Mouse (Mus musculus): ENCODE results near the gene Cubn. TPM values are rescaled to one million over a fixed set of nuclear protein-coding genes. Genes with fewer than 3 reads are reported as not detected.

The Cubn gene
- polyA plus RNA-seq, 1 experiment from 2014 or later: 0.21 TPM

DNA sequence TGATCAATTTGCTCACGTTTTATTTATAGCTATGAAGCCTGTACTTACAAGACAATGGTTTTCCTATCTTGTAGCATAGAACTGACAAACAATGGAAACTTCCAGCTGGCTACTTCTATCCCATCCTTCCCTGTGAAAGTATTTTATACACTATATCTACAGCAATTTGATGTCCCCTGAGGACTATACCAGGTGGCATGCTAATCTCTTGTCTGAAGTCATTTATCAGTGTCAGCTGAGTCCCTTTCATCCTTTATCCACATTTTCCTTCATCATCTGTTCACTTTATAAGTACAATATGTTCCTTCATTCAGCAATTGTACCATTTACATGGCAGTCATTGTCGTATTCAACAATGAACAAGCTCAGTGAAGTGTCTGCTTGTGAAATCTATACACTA, 35.5 kb upstream of the Cubn start:
- Histone ChIP-seq H3K4me3 (replicated peaks; ENCODE audit: low read length) (no peak overlapping the region), H3K36me3 (replicated peaks; ENCODE audit: control insufficient read depth, insufficient read depth) (no peaks in the 10 kb centered on the region), H3K27ac (0 out of 2 replicates have a peak overlapping the region, but pooled peaks have one; percentile 32), H3K4me2 (replicated peaks) (no peak overlapping the region), H3K27me3 (ENCODE audit: control insufficient read depth, insufficient read depth, low read length) (peaks cover 7% of the 10 kb centered on the region), H3K9ac (no peak overlapping the region), H3K4me1 (replicated peaks; ENCODE audit: control insufficient read depth, insufficient read depth, low read length) (0 out of 2 replicates have a peak, but pooled peaks cover 4% of the 10 kb centered on the region), H3K9me3 (ENCODE audit: control insufficient read depth, low read length) (no peaks in the 10 kb centered on the region)
- ATAC-seq (ENCODE audit: low FRiP score) (no peak), DNase-seq (ENCODE audit: low spot score) (no peak)
- WGBS: 33% methylated on average over 2 of the region's 2 CpGs

DNA sequence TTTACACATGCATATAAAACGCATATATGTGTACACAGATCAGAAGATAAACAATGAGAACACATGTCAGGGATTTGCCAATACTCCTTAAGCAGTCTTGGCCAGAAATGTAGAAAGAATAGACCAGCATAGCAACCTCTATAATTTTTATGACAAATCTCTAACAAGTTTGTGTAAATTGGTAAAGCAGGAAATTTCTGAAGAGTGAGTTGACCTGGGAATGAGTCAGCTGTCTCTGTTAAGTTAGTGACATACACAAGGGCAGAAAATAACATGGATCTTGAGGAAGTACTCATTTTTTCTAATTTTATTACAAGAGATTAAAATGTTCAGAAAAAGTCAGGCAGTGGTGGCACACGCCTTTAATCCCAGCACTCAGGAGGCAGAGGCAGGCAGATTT, 34.6 kb upstream of the Cubn start:
- no peaks in the 10 kb centered on the region for H3K36me3 ChIP-seq (replicated peaks; ENCODE audit: control insufficient read depth, insufficient read depth)
- 0 out of 2 replicates have a peak, but pooled peaks cover 4% of the 10 kb centered on the region for H3K4me1 ChIP-seq (replicated peaks; ENCODE audit: control insufficient read depth, insufficient read depth, low read length)
- DNase-seq (ENCODE audit: low spot score) (no peak), ATAC-seq (ENCODE audit: low FRiP score) (no peak)
- no peak overlapping the region for H3K4me2 ChIP-seq (replicated peaks)
- WGBS: 96% methylated on average over 2 of the region's 2 CpGs
- no peak overlapping the region for H3K9ac ChIP-seq
- no peaks in the 10 kb centered on the region for H3K9me3 ChIP-seq (ENCODE audit: control insufficient read depth, low read length)
- H3K27me3 ChIP-seq (ENCODE audit: control insufficient read depth, insufficient read depth, low read length): peaks cover 7% of the 10 kb centered on the region
- H3K4me3 ChIP-seq (replicated peaks; ENCODE audit: low read length): no peak overlapping the region
- H3K27ac ChIP-seq: no peak overlapping the region

DNA sequence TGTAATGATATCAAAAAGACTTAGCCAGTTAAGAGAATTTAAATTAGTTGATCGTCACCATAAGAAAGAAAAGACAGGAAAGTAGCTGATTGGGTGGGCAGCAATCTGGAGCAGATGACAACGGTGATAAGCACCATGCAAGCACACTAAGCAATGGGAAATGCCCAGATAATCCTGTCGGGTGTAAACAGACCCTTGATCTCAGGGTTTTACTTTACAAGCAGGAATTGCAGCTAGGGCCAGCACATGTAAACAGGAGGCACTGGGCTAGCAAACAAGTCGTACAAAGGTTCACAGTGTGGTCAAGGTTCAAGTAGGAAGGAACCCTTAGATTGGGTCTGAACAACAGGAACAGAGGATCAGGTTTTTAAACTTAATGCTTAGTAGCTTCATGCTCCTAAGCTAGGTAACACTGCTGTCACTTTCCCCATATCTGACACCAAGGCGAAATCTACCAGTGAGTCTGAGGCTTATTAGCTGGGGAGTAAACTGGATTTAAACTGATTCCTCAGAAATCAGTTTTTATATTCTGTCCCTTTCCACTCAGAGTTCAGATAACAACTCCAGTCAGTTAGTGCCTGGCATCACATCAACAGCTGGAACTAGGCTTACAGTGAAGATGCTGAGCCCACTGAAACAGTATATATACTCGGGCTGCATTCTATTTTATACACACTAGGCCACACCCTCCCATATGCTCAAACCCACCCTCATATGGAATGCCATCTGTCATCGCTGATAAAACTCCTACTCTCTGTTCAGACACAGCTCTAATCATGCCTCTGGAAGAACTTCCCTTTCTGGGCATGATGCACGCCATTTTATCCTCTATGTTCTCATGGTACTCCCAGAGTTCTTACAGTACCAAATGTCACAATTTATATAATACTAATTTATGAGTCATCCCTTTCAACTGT, 32.2 kb upstream of the Cubn start:
- Histone ChIP-seq H3K27ac (no peak overlapping the region), H3K9me3 (ENCODE audit: control insufficient read depth, low read length) (no peaks in the 10 kb centered on the region), H3K4me2 (replicated peaks) (no peak overlapping the region), H3K36me3 (replicated peaks; ENCODE audit: control insufficient read depth, insufficient read depth) (peaks cover 9% of the 10 kb centered on the region; the same call in 1 of the 2 replicates), H3K4me1 (replicated peaks; ENCODE audit: control insufficient read depth, insufficient read depth, low read length) (0 out of 2 replicates have a peak, but pooled peaks cover 4% of the 10 kb centered on the region), H3K27me3 (ENCODE audit: control insufficient read depth, insufficient read depth, low read length) (peaks cover 1% of the 10 kb centered on the region), H3K9ac (no peak overlapping the region), H3K4me3 (replicated peaks; ENCODE audit: low read length) (no peak overlapping the region)
- ATAC-seq (ENCODE audit: low FRiP score) (no peak), DNase-seq (ENCODE audit: low spot score) (no peak)
- 74% methylated on average over 8 of the region's 8 CpGs for WGBS

DNA sequence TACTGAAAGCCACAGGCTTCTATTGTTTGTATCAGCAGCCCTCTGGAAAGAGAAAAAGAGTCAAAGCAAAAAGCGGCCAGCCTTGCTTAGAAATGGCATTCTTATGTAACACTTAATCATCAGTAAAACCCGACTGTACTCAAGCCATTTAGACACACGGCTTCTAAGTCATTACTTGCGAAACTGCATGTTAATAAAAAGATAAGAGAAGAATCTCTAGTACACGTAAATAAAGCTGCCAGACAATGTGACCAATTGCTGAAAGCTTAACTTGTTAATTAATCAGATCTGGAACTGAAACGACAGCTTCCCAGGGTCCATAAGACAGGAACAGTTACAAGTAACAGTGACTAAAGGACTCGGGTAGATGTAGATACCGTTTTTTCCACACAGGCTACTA, 30.5 kb upstream of the Cubn start:
- 29% methylated on average over 8 of the region's 8 CpGs for WGBS
- DNase-seq (ENCODE audit: low spot score): no peak
- Histone ChIP-seq H3K9me3 (ENCODE audit: control insufficient read depth, low read length) (no peaks in the 10 kb centered on the region), H3K27ac (no peak overlapping the region), H3K9ac (no peak overlapping the region), H3K4me3 (replicated peaks; ENCODE audit: low read length) (no peak overlapping the region), H3K4me1 (replicated peaks; ENCODE audit: control insufficient read depth, insufficient read depth, low read length) (no peaks in the 10 kb centered on the region), H3K36me3 (replicated peaks; ENCODE audit: control insufficient read depth, insufficient read depth) (peaks cover 15% of the 10 kb centered on the region; the same call in 1 of the 2 replicates), H3K4me2 (replicated peaks) (no peak overlapping the region), H3K27me3 (ENCODE audit: control insufficient read depth, insufficient read depth, low read length) (no peaks in the 10 kb centered on the region)
- ATAC-seq (ENCODE audit: low FRiP score): no peak

DNA sequence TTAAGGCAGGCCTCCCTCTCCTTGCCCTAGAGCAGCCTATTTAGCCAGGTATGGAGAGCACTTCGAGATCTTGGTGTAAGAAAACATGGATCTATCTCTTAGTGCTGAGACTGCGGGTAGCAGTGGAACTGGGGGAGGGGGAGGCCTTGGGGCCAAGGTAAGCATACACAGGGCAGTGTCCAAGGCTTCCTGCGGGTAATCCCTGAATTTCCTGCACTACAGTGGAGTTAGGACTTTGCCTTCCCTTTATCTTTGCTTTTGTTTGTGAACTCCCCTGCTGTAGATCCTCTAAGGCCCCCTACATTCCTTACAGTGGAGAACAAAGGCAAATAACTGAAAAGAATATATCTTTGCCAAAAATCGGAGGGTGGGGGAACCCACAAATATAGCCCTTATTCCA, 23.3 kb upstream of the Cubn start:
- Histone ChIP-seq H3K27ac (no peak overlapping the region), H3K27me3 (ENCODE audit: control insufficient read depth, insufficient read depth, low read length) (no peaks in the 10 kb centered on the region), H3K9me3 (ENCODE audit: control insufficient read depth, low read length) (no peaks in the 10 kb centered on the region), H3K4me1 (replicated peaks; ENCODE audit: control insufficient read depth, insufficient read depth, low read length) (no peaks in the 10 kb centered on the region), H3K36me3 (replicated peaks; ENCODE audit: control insufficient read depth, insufficient read depth) (peaks cover 18% of the 10 kb centered on the region; the same call in 1 of the 2 replicates), H3K9ac (no peak overlapping the region), H3K4me2 (replicated peaks) (no peak overlapping the region), H3K4me3 (replicated peaks; ENCODE audit: low read length) (no peak overlapping the region)
- no peak for DNase-seq (ENCODE audit: low spot score)
- WGBS: 56% methylated on average over 4 of the region's 4 CpGs
- no peak for ATAC-seq (ENCODE audit: low FRiP score)

DNA sequence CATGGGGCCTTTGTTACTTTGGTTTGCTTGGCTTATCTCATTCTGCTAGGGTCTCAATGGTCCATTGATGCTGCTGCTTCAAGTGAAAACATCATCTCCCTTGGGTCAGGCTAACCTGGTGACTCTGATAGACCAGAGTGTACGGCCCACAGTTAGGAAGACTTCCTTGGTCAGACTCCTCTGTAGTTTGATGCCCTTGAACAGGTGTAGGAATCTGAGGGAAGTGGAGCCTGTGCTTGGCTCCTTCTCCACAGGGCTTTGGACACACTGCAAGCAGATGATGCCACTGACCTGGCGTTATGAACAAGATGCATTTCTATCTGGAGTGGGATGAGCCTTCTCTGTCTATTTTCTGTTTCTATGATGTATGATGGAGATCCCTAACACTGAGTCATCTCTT, 11.1 kb upstream of the Cubn start:
- ATAC-seq (ENCODE audit: low FRiP score): no peak
- no peak for DNase-seq (ENCODE audit: low spot score)
- no peaks in the 10 kb centered on the region for H3K4me1 ChIP-seq (replicated peaks; ENCODE audit: control insufficient read depth, insufficient read depth, low read length)
- no peaks in the 10 kb centered on the region for H3K27me3 ChIP-seq (ENCODE audit: control insufficient read depth, insufficient read depth, low read length)
- H3K36me3 ChIP-seq (replicated peaks; ENCODE audit: control insufficient read depth, insufficient read depth): no peaks in the 10 kb centered on the region
- 98% methylated on average over 2 of the region's 2 CpGs for WGBS
- no peak overlapping the region for H3K9ac ChIP-seq
- no peak overlapping the region for H3K4me2 ChIP-seq (replicated peaks)
- no peaks in the 10 kb centered on the region for H3K9me3 ChIP-seq (ENCODE audit: control insufficient read depth, low read length)
- H3K27ac ChIP-seq: no peak overlapping the region
- no peak overlapping the region for H3K4me3 ChIP-seq (replicated peaks; ENCODE audit: low read length)

DNA sequence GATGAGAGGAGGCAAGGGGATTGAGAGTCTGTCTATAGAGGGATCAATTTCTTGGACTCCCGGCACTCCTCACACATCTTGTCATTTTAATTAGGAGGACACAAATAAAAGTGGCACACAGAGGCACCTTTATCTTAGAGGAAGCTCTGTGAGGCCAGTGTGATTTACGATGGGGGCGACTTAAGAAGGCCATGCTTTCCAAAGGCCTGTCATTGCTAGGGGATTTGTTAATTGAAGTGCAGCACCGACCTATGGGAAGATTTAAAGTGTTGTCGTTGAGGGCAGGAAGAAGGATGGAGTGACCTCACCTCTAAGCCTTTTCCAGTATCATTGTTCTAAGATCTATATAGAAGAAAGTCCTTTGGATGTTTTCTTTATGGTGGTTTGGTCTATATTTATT, 9.9 kb upstream of the Cubn start:
- no peaks in the 10 kb centered on the region for H3K4me1 ChIP-seq (replicated peaks; ENCODE audit: control insufficient read depth, insufficient read depth, low read length)
- H3K9me3 ChIP-seq (ENCODE audit: control insufficient read depth, low read length): no peaks in the 10 kb centered on the region
- H3K4me2 ChIP-seq (replicated peaks): no peak overlapping the region
- H3K36me3 ChIP-seq (replicated peaks; ENCODE audit: control insufficient read depth, insufficient read depth): no peaks in the 10 kb centered on the region
- H3K9ac ChIP-seq: no peak overlapping the region
- H3K27me3 ChIP-seq (ENCODE audit: control insufficient read depth, insufficient read depth, low read length): no peaks in the 10 kb centered on the region
- no peak overlapping the region for H3K4me3 ChIP-seq (replicated peaks; ENCODE audit: low read length)
- H3K27ac ChIP-seq: no peak overlapping the region
- 25% methylated on average over 5 of the region's 5 CpGs for WGBS
- no peak for ATAC-seq (ENCODE audit: low FRiP score)
- DNase-seq (ENCODE audit: low spot score): no peak

DNA sequence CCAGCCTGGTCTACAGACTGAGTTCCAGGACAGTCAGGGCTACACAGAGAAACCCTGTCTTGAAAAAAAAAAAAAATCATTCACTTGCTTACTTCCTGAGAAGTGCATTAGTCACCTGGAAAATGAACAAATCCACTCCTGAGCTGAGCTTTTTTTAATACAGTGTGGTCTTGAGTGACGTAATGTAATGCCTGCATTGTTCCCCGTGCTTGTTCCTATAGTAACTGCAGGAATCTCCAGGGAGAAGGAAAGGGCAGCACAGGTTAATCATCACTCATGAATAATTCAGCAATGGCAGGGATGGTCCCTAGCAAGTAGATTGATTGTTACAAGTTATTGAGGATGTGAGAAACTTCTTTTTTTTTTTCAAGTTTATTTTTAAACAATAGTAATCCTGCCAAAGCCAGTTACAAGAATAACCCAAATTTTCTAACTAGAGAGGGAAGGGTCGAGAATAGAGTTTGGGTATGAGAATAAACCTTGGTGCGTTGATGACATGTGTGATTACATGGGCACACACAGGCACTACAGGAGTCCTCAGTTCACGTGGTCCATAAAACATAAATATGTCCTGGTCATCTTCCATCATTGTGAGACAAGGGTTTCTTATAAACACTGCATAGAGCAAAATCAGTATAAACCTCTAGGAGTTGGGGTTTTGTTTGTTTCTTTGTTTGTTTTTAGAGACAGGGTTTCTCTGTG, 8.8 kb upstream of the Cubn start:
- no peak overlapping the region for H3K4me3 ChIP-seq (replicated peaks; ENCODE audit: low read length)
- no peak overlapping the region for H3K4me2 ChIP-seq (replicated peaks)
- no peaks in the 10 kb centered on the region for H3K27me3 ChIP-seq (ENCODE audit: control insufficient read depth, insufficient read depth, low read length)
- H3K9me3 ChIP-seq (ENCODE audit: control insufficient read depth, low read length): no peaks in the 10 kb centered on the region
- no peaks in the 10 kb centered on the region for H3K4me1 ChIP-seq (replicated peaks; ENCODE audit: control insufficient read depth, insufficient read depth, low read length)
- DNase-seq (ENCODE audit: low spot score) (peak; percentile 58), ATAC-seq (ENCODE audit: low FRiP score) (peak; percentile 81)
- no peaks in the 10 kb centered on the region for H3K36me3 ChIP-seq (replicated peaks; ENCODE audit: control insufficient read depth, insufficient read depth)
- no peak overlapping the region for H3K27ac ChIP-seq
- H3K9ac ChIP-seq: no peak overlapping the region
- whole genome bisulfite sequencing: 24% methylated on average over 5 of the region's 5 CpGs

DNA sequence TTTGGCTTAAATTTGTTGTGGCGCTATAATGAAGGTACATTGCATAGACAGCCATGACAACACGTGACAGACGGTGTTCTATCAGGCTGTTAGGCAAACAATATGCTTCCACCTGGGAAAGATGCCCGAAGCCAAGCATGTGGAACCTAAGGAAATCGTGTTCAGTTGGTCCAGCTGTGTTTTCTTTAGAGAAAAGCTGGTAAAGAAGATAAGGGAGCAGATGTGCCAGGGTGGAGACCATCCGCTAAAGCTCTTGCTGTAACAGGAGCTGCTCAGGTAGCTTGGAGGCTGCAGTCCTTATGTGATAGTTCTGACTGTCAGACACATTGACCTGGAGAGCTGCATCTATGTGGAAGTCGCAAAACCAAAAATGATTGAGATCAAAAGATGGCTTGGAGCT, 7.6 kb upstream of the Cubn start:
- H3K9ac ChIP-seq: no peak overlapping the region
- no peaks in the 10 kb centered on the region for H3K36me3 ChIP-seq (replicated peaks; ENCODE audit: control insufficient read depth, insufficient read depth)
- 81% methylated on average over 7 of the region's 7 CpGs for WGBS
- no peaks in the 10 kb centered on the region for H3K4me1 ChIP-seq (replicated peaks; ENCODE audit: control insufficient read depth, insufficient read depth, low read length)
- no peak overlapping the region for H3K4me3 ChIP-seq (replicated peaks; ENCODE audit: low read length)
- H3K27me3 ChIP-seq (ENCODE audit: control insufficient read depth, insufficient read depth, low read length): no peaks in the 10 kb centered on the region
- H3K9me3 ChIP-seq (ENCODE audit: control insufficient read depth, low read length): no peaks in the 10 kb centered on the region
- H3K4me2 ChIP-seq (replicated peaks): no peak overlapping the region
- DNase-seq (ENCODE audit: low spot score) (no peak), ATAC-seq (ENCODE audit: low FRiP score) (no peak)
- no peak overlapping the region for H3K27ac ChIP-seq
